Mouse (Mus musculus) intestine, embryonic 15.5 days (tissue): ENCODE measurements around the gene Olfr691. TPM values are rescaled to one million over a fixed set of nuclear protein-coding genes. Genes with fewer than 3 reads are reported as not detected.
"Not testable (repeated sequence)": the region's sequence is repeated elsewhere in the genome, so short reads cannot be mapped to it uniquely, and the experiment has no call there.

Source experiments
- ATAC-seq: fragments of 200-750 bp; cut with Nextera tagmentation; 2 replicates; pipeline ENCODE4 v1.8.0; 2017; ENCODE audit warnings: moderate TSS enrichment, moderate library complexity
- H3K27ac ChIP-seq: fragments of 300-500 bp; sonication (generic); 2 replicates; pipeline ENCODE4 v1.5.1; 2015; ENCODE audit warnings: mild to moderate bottlenecking, inconsistent platforms
- H3K27me3 ChIP-seq: fragments of 300-500 bp; sonication (generic); replicated peaks from 2 replicates; pipeline ENCODE4 v1.6.1; 2015; ENCODE audit warnings: inconsistent platforms
- H3K36me3 ChIP-seq: fragments of 300-500 bp; sonication (generic); 2 replicates; pipeline ENCODE4 v1.6.1; 2015; ENCODE audit warnings: inconsistent platforms
- H3K4me1 ChIP-seq: fragments of 300-500 bp; sonication (generic); replicated peaks from 2 replicates; pipeline ENCODE4 v1.6.1; 2015; ENCODE audit warnings: inconsistent platforms
- H3K4me2 ChIP-seq: fragments of 300-500 bp; sonication (generic); replicated peaks from 2 replicates; pipeline ENCODE4 v1.6.1; 2015; ENCODE audit warnings: mild to moderate bottlenecking, inconsistent platforms
- H3K4me3 ChIP-seq: fragments of 300-500 bp; sonication (generic); replicated peaks from 2 replicates; pipeline ENCODE4 v1.5.1; 2015; ENCODE audit warnings: inconsistent platforms
- H3K9ac ChIP-seq: fragments of 300-500 bp; sonication (generic); 2 replicates; pipeline ENCODE4 v1.6.1; 2015; ENCODE audit warnings: inconsistent platforms
- H3K9me3 ChIP-seq: fragments of 300-500 bp; sonication (generic); 2 replicates; pipeline ENCODE4 v1.6.1; 2016; ENCODE audit warnings: inconsistent platforms
- WGBS: fragments of 180-500 bp; shearing (Covaris S2); methylation state at CpG from one replicate; pipeline ENCODE4 v1.1.7; 2015; 5-methylcytosine and 5-hydroxymethylcytosine counted together
- polyA plus RNA-seq: library from polyadenylated mRNA; unstranded; fragments of >200 nt; fragmentation: Nextera tagmentation; extraction: Ambion mirVana; gene quantifications from 2 replicates; pipeline ENCODE4 v1.2.1, GENCODE M21; 2015

The Olfr691 gene
- polyA plus RNA-seq = not detected in 2 replicates

GRCm38 (mm10) chr7:105342170-105342569 lies at the start of gene Olfr691:
Olfr691 (minus strand) TSS chr7:105342270.
- H3K4me1 ChIP-seq = no peaks in the 10 kb centered on the region
- H3K9me3 ChIP-seq = no peaks in the 10 kb centered on the region
- no peak within 1 kb of the TSS for H3K4me3 ChIP-seq
- H3K27me3 ChIP-seq = no peaks in the 10 kb centered on the region
- no peak within 1 kb of the TSS for H3K9ac ChIP-seq
- ATAC-seq = no peak
- no peak within 1 kb of the TSS for H3K27ac ChIP-seq
- no peak within 1 kb of the TSS for H3K4me2 ChIP-seq
- H3K36me3 ChIP-seq = no peaks in the 10 kb centered on the region
- WGBS = 45% methylated on average over 1 of the region's 1 CpGs

GRCm38 (mm10) chr7:105390236-105390635 lies 48.2 kb upstream of the Olfr691 start:
- no peak overlapping the region for H3K27ac ChIP-seq
- H3K36me3 ChIP-seq = peaks cover 25% of the 10 kb centered on the region
- no peak for ATAC-seq
- H3K9me3 ChIP-seq = no peaks in the 10 kb centered on the region
- no peaks in the 10 kb centered on the region for H3K27me3 ChIP-seq
- WGBS = 86% methylated on average over 2 of the region's 2 CpGs
- H3K4me1 ChIP-seq = no peaks in the 10 kb centered on the region
- H3K4me2 ChIP-seq = no peak overlapping the region
- H3K9ac ChIP-seq = no peak overlapping the region
- no peak overlapping the region for H3K4me3 ChIP-seq

GRCm38 (mm10) chr7:105387696-105388095 lies 45.6 kb upstream of the Olfr691 start:
- H3K36me3 ChIP-seq = peaks cover 42% of the 10 kb centered on the region
- ATAC-seq = no peak

GRCm38 (mm10) chr7:105380329-105380728 lies 38.3 kb upstream of the Olfr691 start:
- Histone ChIP-seq H3K9me3 (no peaks in the 10 kb centered on the region), H3K4me2 (no peak overlapping the region), H3K4me1 (no peaks in the 10 kb centered on the region), H3K9ac (no peak overlapping the region), H3K36me3 (peaks cover 48% of the 10 kb centered on the region), H3K27me3 (no peaks in the 10 kb centered on the region), H3K4me3 (no peak overlapping the region), H3K27ac (no peak overlapping the region)
- 94% methylated on average over 3 of the region's 3 CpGs for WGBS
- ATAC-seq = no peak

More at GRCm38 (mm10) chr7:105387696-105388095, 45.6 kb upstream of the Olfr691 start:
- H3K9ac ChIP-seq = no peak overlapping the region
- no peaks in the 10 kb centered on the region for H3K4me1 ChIP-seq
- no peak overlapping the region for H3K4me3 ChIP-seq
- H3K27me3 ChIP-seq = no peaks in the 10 kb centered on the region
- no peaks in the 10 kb centered on the region for H3K9me3 ChIP-seq
- H3K27ac ChIP-seq = no peak overlapping the region
- no peak overlapping the region for H3K4me2 ChIP-seq
- WGBS = 95% methylated on average over 2 of the region's 2 CpGs

GRCm38 (mm10) chr7:105374866-105375265 lies 32.8 kb upstream of the Olfr691 start, which contains the start of gene Gm5901:
Gm5901 (plus strand) TSS chr7:105375038.
- H3K36me3 ChIP-seq = peaks cover 20% of the 10 kb centered on the region

GRCm38 (mm10) chr7:105373976-105374375 lies 31.9 kb upstream of the Olfr691 start:
- Histone ChIP-seq H3K4me3 (no peak overlapping the region), H3K4me2 (no peak overlapping the region), H3K4me1 (no peaks in the 10 kb centered on the region), H3K27me3 (no peaks in the 10 kb centered on the region), H3K27ac (no peak overlapping the region), H3K36me3 (peaks cover 20% of the 10 kb centered on the region), H3K9me3 (no peaks in the 10 kb centered on the region), H3K9ac (no peak overlapping the region)
- 96% methylated on average over 3 of the region's 3 CpGs for WGBS
- no peak for ATAC-seq

More at GRCm38 (mm10) chr7:105374866-105375265, 32.8 kb upstream of the Olfr691 start, which contains the start of gene Gm5901:
- Histone ChIP-seq H3K27ac (no peak within 1 kb of the TSS), H3K4me2 (no peak within 1 kb of the TSS), H3K4me3 (no peak within 1 kb of the TSS), H3K9ac (no peak within 1 kb of the TSS), H3K27me3 (no peaks in the 10 kb centered on the region), H3K9me3 (no peaks in the 10 kb centered on the region), H3K4me1 (no peaks in the 10 kb centered on the region)
- WGBS = 82% methylated on average over 1 of the region's 1 CpGs
- ATAC-seq = no peak

- H3K9ac ChIP-seq = no peak overlapping the region
- no peaks in the 10 kb centered on the region for H3K9me3 ChIP-seq
- no peak overlapping the region for H3K27ac ChIP-seq
- no peaks in the 10 kb centered on the region for H3K4me1 ChIP-seq
- H3K4me3 ChIP-seq = no peak overlapping the region
- 86% methylated on average over 4 of the region's 4 CpGs for WGBS
- ATAC-seq = no peak
- peaks cover 15% of the 10 kb centered on the region for H3K36me3 ChIP-seq
- no peaks in the 10 kb centered on the region for H3K27me3 ChIP-seq
- H3K4me2 ChIP-seq = no peak overlapping the region
Observed at GRCm38 (mm10) chr7:105373509-105373908, 31.4 kb upstream of the Olfr691 start.

- no peak overlapping the region for H3K27ac ChIP-seq
- 87% methylated on average over 1 of the region's 1 CpGs for WGBS
- H3K4me1 ChIP-seq = no peaks in the 10 kb centered on the region
- no peaks in the 10 kb centered on the region for H3K9me3 ChIP-seq
- H3K4me3 ChIP-seq = no peak overlapping the region
- H3K27me3 ChIP-seq = no peaks in the 10 kb centered on the region
- H3K9ac ChIP-seq = no peak overlapping the region
- ATAC-seq = no peak
- peaks cover 10% of the 10 kb centered on the region; the same call in 1 of the 2 replicates for H3K36me3 ChIP-seq
- no peak overlapping the region for H3K4me2 ChIP-seq
Observed at GRCm38 (mm10) chr7:105372912-105373311, 30.8 kb upstream of the Olfr691 start.

- no peaks in the 10 kb centered on the region for H3K4me1 ChIP-seq
- H3K27me3 ChIP-seq = no peaks in the 10 kb centered on the region
- no peak for ATAC-seq
- H3K27ac ChIP-seq = no peak overlapping the region
- no peaks in the 10 kb centered on the region for H3K9me3 ChIP-seq
- H3K4me3 ChIP-seq = no peak overlapping the region
- no peak overlapping the region for H3K9ac ChIP-seq
- H3K36me3 ChIP-seq = no peaks in the 10 kb centered on the region; the same call in 1 of the 2 replicates
- 89% methylated on average over 4 of the region's 4 CpGs for WGBS
- no peak overlapping the region for H3K4me2 ChIP-seq
Observed at GRCm38 (mm10) chr7:105368521-105368920, 26.5 kb upstream of the Olfr691 start.

GRCm38 (mm10) chr7:105367930-105368329 lies 25.9 kb upstream of the Olfr691 start, which contains the start of gene Olfr692:
Olfr692 (plus strand) TSS chr7:105368230.
- Histone ChIP-seq H3K9me3 (no peaks in the 10 kb centered on the region), H3K36me3 (no peaks in the 10 kb centered on the region; the same call in 1 of the 2 replicates), H3K27ac (no peak within 1 kb of the TSS), H3K4me1 (no peaks in the 10 kb centered on the region), H3K9ac (no peak within 1 kb of the TSS), H3K4me3 (no peak within 1 kb of the TSS), H3K4me2 (no peak within 1 kb of the TSS), H3K27me3 (no peaks in the 10 kb centered on the region)
- 85% methylated on average over 1 of the region's 1 CpGs for WGBS
- no peak for ATAC-seq

- H3K27me3 ChIP-seq = no peaks in the 10 kb centered on the region
- no peak for ATAC-seq
- 90% methylated on average over 5 of the region's 5 CpGs for WGBS
- no peak overlapping the region for H3K4me3 ChIP-seq
- no peak overlapping the region for H3K27ac ChIP-seq
- H3K4me1 ChIP-seq = no peaks in the 10 kb centered on the region
- no peak overlapping the region for H3K9ac ChIP-seq
- H3K4me2 ChIP-seq = no peak overlapping the region
- H3K9me3 ChIP-seq = no peaks in the 10 kb centered on the region
- no peaks in the 10 kb centered on the region for H3K36me3 ChIP-seq
Observed at GRCm38 (mm10) chr7:105367268-105367667, 25.2 kb upstream of the Olfr691 start.

GRCm38 (mm10) chr7:105361713-105362112 lies 19.6 kb upstream of the Olfr691 start:
- H3K36me3 ChIP-seq = no peaks in the 10 kb centered on the region
- no peak overlapping the region for H3K4me2 ChIP-seq
- H3K9ac ChIP-seq = no peak overlapping the region
- no peaks in the 10 kb centered on the region for H3K9me3 ChIP-seq
- H3K27ac ChIP-seq = no peak overlapping the region
- WGBS = 79% methylated on average over 2 of the region's 2 CpGs
- H3K4me1 ChIP-seq = no peaks in the 10 kb centered on the region
- ATAC-seq = no peak
- no peak overlapping the region for H3K4me3 ChIP-seq
- no peaks in the 10 kb centered on the region for H3K27me3 ChIP-seq

- not testable (repeated sequence) for H3K4me2 ChIP-seq, H3K4me1 ChIP-seq, H3K36me3 ChIP-seq, H3K4me3 ChIP-seq, H3K9me3 ChIP-seq, H3K9ac ChIP-seq, H3K27ac ChIP-seq, H3K27me3 ChIP-seq
- 91% methylated on average over 1 of the region's 2 CpGs for WGBS
- peak; percentile 82 for ATAC-seq
Observed at GRCm38 (mm10) chr7:105356487-105356886, 14.4 kb upstream of the Olfr691 start.
